Mouse (Mus musculus) leukemia stem cell, adult 10-12 weeks (primary cell): ENCODE measurements around the gene Wfdc6b. TPM values are rescaled to one million over a fixed set of nuclear protein-coding genes. Genes with fewer than 3 reads are reported as not detected.

Source experiments
- polyA plus RNA-seq: library from polyadenylated mRNA; stranded (reverse); fragments of >175 nt; gene quantifications from 2 replicates; pipeline ENCODE4 v1.2.3, GENCODE M21; 2012; ENCODE audit warnings: low replicate concordance

Gene Wfdc6b
- not detected in 2 replicates for polyA plus RNA-seq

DNA sequence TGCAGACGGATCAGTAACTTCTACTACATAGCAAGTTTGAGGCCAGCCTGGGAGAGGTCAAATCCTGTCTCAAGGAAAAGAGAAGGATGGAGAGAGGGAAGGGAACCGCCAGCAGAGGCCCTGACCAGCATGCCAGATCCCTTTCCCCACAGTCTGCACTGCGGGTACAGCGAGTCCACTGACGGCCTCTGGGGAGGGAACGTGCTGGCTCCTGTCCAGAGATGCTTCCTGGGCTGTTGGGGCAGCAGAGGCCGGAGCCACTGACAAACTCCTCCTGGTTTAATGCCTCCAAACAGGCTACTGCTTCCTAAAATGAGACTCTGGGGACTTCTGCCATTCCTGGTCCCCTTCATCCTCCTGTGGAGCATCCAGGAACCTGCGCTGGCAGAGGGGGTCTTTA is at the start of gene Wfdc6b, which contains the start of gene Wfdc8:
Gene Wfdc6b, plus strand, starts transcription at position 52 of the 400 bp plus-strand sequence.
Gene Wfdc8, minus strand, starts transcription at position 156 of the 400 bp plus-strand sequence.

GRCm38 (mm10) chr2:164573359-164573758 is 40.0 kb upstream of the Wfdc6b start, which contains the start of gene Spint3:
Gene Spint3 (minus strand): TSS chr2:164573459.

GRCm38 (mm10) chr2:164585025-164585725 is 28.1 kb upstream of the Wfdc6b start, which contains the start of gene Wfdc6a:
Gene Wfdc6a (minus strand): TSS chr2:164585447.

GRCm38 (mm10) chr2:164593494-164593893 is 19.8 kb upstream of the Wfdc6b start, which contains the start of gene Eppin:
Gene Eppin (minus strand): TSS chr2:164593594.

GRCm38 (mm10) chr2:164638696-164639095 is 25.4 kb downstream of the Wfdc6b start, which contains the start of gene Wfdc16:
Gene Wfdc16 (minus strand): TSS chr2:164638796.

GRCm38 (mm10) chr2:164655858-164656257 is 42.5 kb downstream of the Wfdc6b start, which contains the start of gene Wfdc10:
Gene Wfdc10 (plus strand): TSS chr2:164656046.

DNA sequence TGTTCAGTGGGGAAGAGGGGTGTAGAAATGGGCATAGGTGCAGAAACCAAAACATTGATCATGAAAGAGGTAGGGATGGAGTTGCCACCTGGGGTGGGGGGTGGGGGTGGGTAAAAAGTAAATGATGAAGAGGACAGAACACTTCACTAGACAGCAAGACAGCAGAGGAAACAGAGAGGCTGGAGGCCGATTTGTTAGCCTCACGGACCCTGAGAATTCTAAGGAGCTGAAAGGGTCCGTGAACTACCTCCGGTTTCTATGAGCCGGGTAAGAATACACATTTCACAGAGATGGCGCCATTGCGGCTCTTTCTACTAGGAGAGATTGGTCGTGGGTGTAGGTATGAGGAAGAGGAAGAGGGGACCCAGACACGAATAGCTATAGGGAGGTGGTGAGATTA is 43.2 kb downstream of the Wfdc6b start, which contains the start of gene Wfdc9:
Gene Wfdc9, minus strand, starts transcription at position 101 of the 400 bp plus-strand sequence.

Other genes with a start within 250 kb of the Wfdc6b start
- 5.2 and 16.4 TPM in 2 replicates for gene Slpi, start 224.4 kb upstream of the Wfdc6b start, polyA plus RNA-seq
- 0.09 and 0.25 TPM in 2 replicates for gene Rbpjl, start 210.4 kb upstream of the Wfdc6b start, polyA plus RNA-seq
- gene Matn4, start 208.4 kb upstream of the Wfdc6b start, polyA plus RNA-seq, result 0.07 TPM in 1 of 2 replicates, not detected in the other
- gene Sdc4, start 169.6 kb upstream of the Wfdc6b start, polyA plus RNA-seq, result 1.4 and 10.9 TPM in 2 replicates
- 222 and 239 TPM in 2 replicates for gene Sys1, start 156.6 kb upstream of the Wfdc6b start, polyA plus RNA-seq
- 0.17 and 0.94 TPM in 2 replicates for gene Gm20458, start 152.6 kb upstream of the Wfdc6b start, polyA plus RNA-seq
- gene Trp53tg5, start 139.8 kb upstream of the Wfdc6b start, polyA plus RNA-seq, result not detected in 2 replicates
- gene Dbndd2, start 127.4 kb upstream of the Wfdc6b start, polyA plus RNA-seq, result 15.3 and 25.0 TPM in 2 replicates
- gene Pigt, start 116.0 kb upstream of the Wfdc6b start, polyA plus RNA-seq, result 173 and 257 TPM in 2 replicates
- gene Wfdc2, start 51.1 kb upstream of the Wfdc6b start, polyA plus RNA-seq, result not detected in 2 replicates
- gene Spint3, start 40.1 kb upstream of the Wfdc6b start, polyA plus RNA-seq, result not detected in 2 replicates
- gene Wfdc6a, start 28.1 kb upstream of the Wfdc6b start, polyA plus RNA-seq, result not detected in 2 replicates
- gene Eppin, start 19.9 kb upstream of the Wfdc6b start, polyA plus RNA-seq, result not detected in 2 replicates
- gene Wfdc8, start 104 bp downstream of the Wfdc6b start, polyA plus RNA-seq, result not detected in 2 replicates
- gene Wfdc16, start 25.3 kb downstream of the Wfdc6b start, polyA plus RNA-seq, result not detected in 2 replicates
- gene Wfdc10, start 42.5 kb downstream of the Wfdc6b start, polyA plus RNA-seq, result not detected in 2 replicates
- gene Wfdc9, start 43.1 kb downstream of the Wfdc6b start, polyA plus RNA-seq, result not detected in 2 replicates
- not detected in 2 replicates for gene Wfdc11, start 60.6 kb downstream of the Wfdc6b start, polyA plus RNA-seq
- not detected in 2 replicates for gene Wfdc13, start 71.6 kb downstream of the Wfdc6b start, polyA plus RNA-seq
- not detected in 2 replicates for gene Spint4, start 85.0 kb downstream of the Wfdc6b start, polyA plus RNA-seq
- gene Spint5, start 101.8 kb downstream of the Wfdc6b start, polyA plus RNA-seq, result not detected in 2 replicates
- gene Wfdc3, start 132.4 kb downstream of the Wfdc6b start, polyA plus RNA-seq, result 0.14 TPM in 1 of 2 replicates, not detected in the other
- gene Dnttip1, start 132.5 kb downstream of the Wfdc6b start, polyA plus RNA-seq, result 30.4 and 109 TPM in 2 replicates
- 143 and 160 TPM in 2 replicates for gene Ube2c, start 156.4 kb downstream of the Wfdc6b start, polyA plus RNA-seq
- not detected in 2 replicates for gene Tnnc2, start 166.4 kb downstream of the Wfdc6b start, polyA plus RNA-seq
- gene Snx21, start 172.3 kb downstream of the Wfdc6b start, polyA plus RNA-seq, result 3.9 and 10.1 TPM in 2 replicates
- gene Acot8, start 191.4 kb downstream of the Wfdc6b start, polyA plus RNA-seq, result 13.5 and 59.4 TPM in 2 replicates
- 0.55 and 2.0 TPM in 2 replicates for gene Zswim3, start 191.6 kb downstream of the Wfdc6b start, polyA plus RNA-seq
- gene Zswim1, start 209.2 kb downstream of the Wfdc6b start, polyA plus RNA-seq, result 15.5 and 30.3 TPM in 2 replicates
- not detected in 2 replicates for gene Spata25, start 215.0 kb downstream of the Wfdc6b start, polyA plus RNA-seq
- gene Ctsa, start 219.4 kb downstream of the Wfdc6b start, polyA plus RNA-seq, result 21.4 and 125 TPM in 2 replicates
- gene Neurl2, start 219.9 kb downstream of the Wfdc6b start, polyA plus RNA-seq, result 2.3 and 2.5 TPM in 2 replicates
- 9.3 and 14.4 TPM in 2 replicates for gene Pltp, start 244.2 kb downstream of the Wfdc6b start, polyA plus RNA-seq